Comparison of ENCODE assay signal across 8 mouse cellular contexts in genomic region chr4:124811347-124811975, GRCm38 (mm10). TPM values are rescaled to one million over a fixed set of nuclear protein-coding genes. Genes with fewer than 3 reads are reported as not detected.
A peak's percentile ranks its signal among the peaks of the same experiment; 100 is the strongest.
DNase-seq lines count a peak whose midpoint lies in the region; ATAC-seq lines count a peak whose summit lies in the region.

No protein-coding gene starts in this region.

- DNase-seq in adrenal gland, postnatal 14 days = peak; percentile 34
- DNase-seq in adrenal gland, adult (ENCODE audit: inconsistent age in 2 of 2, low spot score in 1 of 2) = no peak
- DNase-seq in Muller cell, postnatal 12 days (ENCODE audit: inconsistent ontology term) = peak; percentile 83
- peak; percentile 65 for DNase-seq in gonadal fat pad, adult 2 months (ENCODE audit: low read depth)
- peak; percentile 27 to 74 for DNase-seq in left cerebral cortex, adult 8-10 months (ENCODE audit: low spot score in 2 of 2)
- no peak for DNase-seq in gastrocnemius, postnatal 25 days
- no peak for DNase-seq in kidney, postnatal 14 days

- ATAC-seq in erythroblast, adult 5-6 weeks (replicated peaks; ENCODE audit: low FRiP score, poor library complexity, severe bottlenecking) = no peak

RNA-seq across cellular contexts. Expression of gene Mtf1, which starts 9.6 kb away (rescaled TPM):
- 21.1 and 22.5 TPM in 2 replicates for total RNA-seq in adrenal gland, postnatal 14 days (2021)
- polyA plus RNA-seq in gonadal fat pad, adult 2 months (2012; rRNA removed) = 6.1 and 6.2 TPM in 2 replicates
- total RNA-seq in left cerebral cortex, adult 8-10 months (2022) = 10 to 100 TPM; 22.0 to 29.3 (median 25.0) TPM
- total RNA-seq in gastrocnemius, postnatal 25 days (2021) = 10 to 100 TPM; 11.4 to 13.1 TPM
- total RNA-seq in erythroblast, adult 5-6 weeks (2015; ENCODE audit: low replicate concordance) = 5.2 and 5.4 TPM in 2 replicates
- 8.6 and 17.4 TPM in 2 replicates for total RNA-seq in erythroblast, adult 5-6 weeks (2017; ENCODE audit: low replicate concordance)

RNA-seq across cellular contexts. Expression of gene Yrdc, which starts 39.0 kb away (rescaled TPM):
- 36.4 and 38.7 TPM in 2 replicates for total RNA-seq in adrenal gland, postnatal 14 days (2021)
- 33.8 and 49.5 TPM in 2 replicates for polyA plus RNA-seq in gonadal fat pad, adult 2 months (2012; rRNA removed)
- total RNA-seq in left cerebral cortex, adult 8-10 months (2022) = 10 to 100 TPM; 30.5 to 41.1 (median 38.8) TPM
- total RNA-seq in gastrocnemius, postnatal 25 days (2021) = 10 to 100 TPM in 1 of 2 experiments, 1 to 10 TPM in 1; 6.4 to 10.9 TPM
- 8.2 and 14.0 TPM in 2 replicates for total RNA-seq in erythroblast, adult 5-6 weeks (2015; ENCODE audit: low replicate concordance)
- total RNA-seq in erythroblast, adult 5-6 weeks (2017; ENCODE audit: low replicate concordance) = 1.2 and 1.5 TPM in 2 replicates

RNA-seq across cellular contexts. Expression of gene 1110065P20Rik, which starts 39.5 kb away (rescaled TPM):
- total RNA-seq in adrenal gland, postnatal 14 days (2021) = 44.6 and 50.1 TPM in 2 replicates
- polyA plus RNA-seq in gonadal fat pad, adult 2 months (2012; rRNA removed) = 76.3 and 77.6 TPM in 2 replicates
- total RNA-seq in left cerebral cortex, adult 8-10 months (2022) = 10 to 100 TPM; 66.4 to 70.2 (median 67.8) TPM
- 10 to 100 TPM; 17.1 to 21.0 TPM for total RNA-seq in gastrocnemius, postnatal 25 days (2021)
- 5.8 TPM in 1 of 2 replicates, not detected in the other for total RNA-seq in erythroblast, adult 5-6 weeks (2015; ENCODE audit: low replicate concordance)
- 0.70 and 3.3 TPM in 2 replicates for total RNA-seq in erythroblast, adult 5-6 weeks (2017; ENCODE audit: low replicate concordance)

RNA-seq across cellular contexts. Expression of gene Maneal, which starts 50.5 kb away (rescaled TPM):
- total RNA-seq in adrenal gland, postnatal 14 days (2021) = 3.6 and 4.1 TPM in 2 replicates
- polyA plus RNA-seq in gonadal fat pad, adult 2 months (2012; rRNA removed) = 0.19 and 0.23 TPM in 2 replicates
- 10 to 100 TPM; 53.2 to 61.4 (median 57.1) TPM for total RNA-seq in left cerebral cortex, adult 8-10 months (2022)
- total RNA-seq in gastrocnemius, postnatal 25 days (2021) = under 1 TPM; 0.18 to 0.35 TPM
- total RNA-seq in erythroblast, adult 5-6 weeks (2015; ENCODE audit: low replicate concordance) = not detected in 2 replicates
- not detected in 2 replicates for total RNA-seq in erythroblast, adult 5-6 weeks (2017; ENCODE audit: low replicate concordance)

Comparison
In these comparisons a context has a peak if more than half of its experiments do, and no peak if none do; other contexts are left out.
1. DNase-seq: peak in adrenal gland, postnatal 14 days (single experiment), Muller cell, postnatal 12 days (single experiment), gonadal fat pad, adult 2 months (single experiment) and left cerebral cortex, adult 8-10 months (2 of 2); none in adrenal gland, adult (0 of 2), gastrocnemius, postnatal 25 days (single experiment) and kidney, postnatal 14 days (single experiment).